Mouse (Mus musculus) ovary, adult 18-20 months (tissue): Measurements from ENCODE around the gene Gm11042.

ENCODE experiments used
- DNase-seq: peaks from one replicate; pipeline ENCODE4 v3.0.0; 2022; ENCODE audit warnings: low spot score, mixed read lengths

The Gm11042 gene

GRCm38 (mm10) chr12:74284020-74284684 is 32.0 kb downstream of the Gm11042 start:
- peak; percentile 68 for DNase-seq

GRCm38 (mm10) chr12:74282846-74283245 is 33.3 kb downstream of the Gm11042 start:
- DNase-seq = no peak

GRCm38 (mm10) chr12:74281403-74281802 is 34.8 kb downstream of the Gm11042 start:
- no peak for DNase-seq

GRCm38 (mm10) chr12:74277265-74277664 is 38.9 kb downstream of the Gm11042 start:
- DNase-seq = no peak

GRCm38 (mm10) chr12:74272545-74272944 is 43.6 kb downstream of the Gm11042 start:
- no peak for DNase-seq

- DNase-seq = no peak
These were observed 47.4 kb downstream of the Gm11042 start for GRCm38 (mm10) chr12:74268644-74269285.

GRCm38 (mm10) chr12:74267049-74267448 is 49.1 kb downstream of the Gm11042 start:
- no peak for DNase-seq
